Mouse (Mus musculus): ENCODE measurements around the gene Tmc2.

Gene Tmc2

GRCm38 (mm10) chr2:130295331-130296133 is 100.5 kb downstream of the Tmc2 start:
- no peak for DNase-seq (ENCODE audit: extremely low read depth, low read depth, low spot score)

DNA sequence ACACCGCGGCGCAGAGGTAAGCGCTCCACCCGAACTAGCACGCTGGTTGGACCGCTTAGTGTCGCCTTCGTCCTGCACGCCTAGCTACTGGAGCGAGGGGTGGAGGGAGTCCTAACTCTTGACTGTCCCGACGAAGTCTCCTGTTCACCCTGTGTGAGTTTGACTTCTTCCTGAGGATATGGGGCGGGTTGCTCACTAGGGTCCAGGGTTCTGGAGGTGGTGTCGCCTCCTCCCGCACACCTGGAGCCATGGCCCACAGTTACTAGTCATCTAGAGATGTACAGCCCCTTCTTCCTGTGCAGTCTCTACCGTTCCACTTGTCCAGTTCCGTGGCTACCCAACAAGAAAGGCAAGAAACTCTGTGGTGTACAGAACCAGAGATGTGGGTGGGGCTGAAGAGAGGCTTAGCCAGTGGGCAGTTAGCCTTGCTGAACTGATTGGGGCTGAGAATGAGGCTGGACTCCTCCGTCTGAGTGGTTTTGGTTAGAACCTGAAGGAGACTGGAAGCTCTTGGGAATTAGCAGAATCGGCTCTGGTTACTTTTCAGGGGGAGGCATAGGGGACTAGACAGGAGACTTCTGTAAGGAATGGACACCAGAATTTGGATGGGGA is 101.2 kb downstream of the Tmc2 start:
- no peak for DNase-seq (ENCODE audit: extremely low read depth, low read depth, low spot score)

GRCm38 (mm10) chr2:130297580-130297979 is 102.6 kb downstream of the Tmc2 start:
- no peak for DNase-seq (ENCODE audit: extremely low read depth, low read depth, low spot score)

DNA sequence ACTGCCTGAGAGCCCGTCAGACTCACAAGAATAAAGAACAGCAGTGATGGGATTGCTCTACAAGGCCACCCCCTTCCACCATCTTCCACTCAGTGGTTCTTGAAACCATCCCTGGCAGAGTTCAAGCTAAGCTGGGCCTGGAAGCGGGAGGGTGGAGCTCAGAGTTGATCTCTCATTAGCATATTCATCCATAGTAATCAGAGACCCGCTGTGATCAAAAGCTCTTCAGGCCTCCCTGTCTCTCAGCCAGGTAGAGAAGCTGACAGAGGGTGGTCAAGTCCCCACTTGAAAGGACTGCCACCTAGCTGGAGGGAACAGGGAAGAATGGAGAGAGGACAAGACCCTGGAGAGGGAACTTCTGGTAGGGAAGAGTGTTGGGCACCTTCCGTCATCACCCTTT is 108.0 kb downstream of the Tmc2 start:
- no peak for DNase-seq (ENCODE audit: extremely low read depth, low read depth, low spot score)

Data from fat pad, adult 2 months (tissue).